Comparison of ENCODE assay signal across 20 mouse cellular contexts in the genomic region with DNA sequence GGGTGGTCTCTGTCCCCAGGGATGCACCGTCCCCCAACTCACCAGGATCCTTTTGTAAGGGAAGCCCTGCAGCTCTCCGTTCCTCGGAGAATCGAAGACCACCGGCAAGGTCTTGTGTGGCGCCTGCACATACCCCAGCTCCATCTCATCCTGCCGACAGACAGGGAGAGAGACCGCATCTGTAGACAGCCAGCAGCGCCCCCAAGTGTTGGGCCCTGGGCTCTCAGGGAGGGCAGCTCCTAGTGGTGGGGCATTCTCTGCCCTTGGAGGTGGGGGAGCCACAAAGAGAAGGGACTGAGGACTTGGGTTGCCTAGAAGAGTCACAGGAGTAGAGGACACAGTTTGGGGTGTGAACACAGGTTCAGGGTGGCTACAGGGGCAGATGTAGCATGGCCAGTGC. TPM values are rescaled to one million over a fixed set of nuclear protein-coding genes. Genes with fewer than 3 reads are reported as not detected.
DNase-seq lines count a peak whose midpoint lies in the region; ATAC-seq and TF ChIP-seq lines count a peak whose summit lies in the region.
"Had no signal": no experiment of that assay in that cellular context is flagged by ENCODE, and none has a peak within 500 bp of the region (broad histone marks: within the 10 kb centered on the region; RNA-seq: fewer than 3 reads in every experiment).

No protein-coding gene starts in this region.

- no peak for DNase-seq in heart, postnatal 0 days (ENCODE audit: low spot score)
- DNase-seq in heart, postnatal 36 days = no peak
- DNase-seq in lung, adult 2 months = no peak
- DNase-seq in lung, postnatal 25 days (ENCODE audit: low spot score) = no peak
- peak; percentile 53 for DNase-seq in thymus, postnatal 4 days
- DNase-seq in thymus, postnatal 0 days (ENCODE audit: low spot score) = no peak
- DNase-seq in stomach, postnatal 0 days (ENCODE audit: low spot score) = no peak
- no peak for DNase-seq in right cerebral cortex, postnatal 4 days
- DNase-seq: cerebellum, adult 11-12 months; cerebellum, postnatal 36 days; kidney, adult 8-10 months; right cerebral cortex, postnatal 14 days had no signal

- no peaks in the 10 kb centered on the region for H3K4me1 ChIP-seq in heart, postnatal 0 days (ENCODE audit: control insufficient read depth, insufficient read depth)
- no peaks in the 10 kb centered on the region; the same call in 1 of the 2 replicates for H3K4me1 ChIP-seq in lung, adult 2 months (ENCODE audit: control insufficient read depth, insufficient read depth, low read length)
- H3K4me1 ChIP-seq in stomach, postnatal 0 days (replicated peaks; ENCODE audit: control insufficient read depth, insufficient read depth) = no peaks in the 10 kb centered on the region
- H3K4me1 ChIP-seq: embryonic facial prominence, embryonic 13.5 days; lung, embryonic 15.5 days; midbrain, embryonic 12.5 days had no signal

- no peak overlapping the region for H3K9ac ChIP-seq in heart, postnatal 0 days (replicated peaks; ENCODE audit: low read depth, low read length)
- H3K9ac ChIP-seq in stomach, postnatal 0 days (ENCODE audit: low read length) = no peak overlapping the region
- H3K9ac ChIP-seq: embryonic facial prominence, embryonic 13.5 days; heart, embryonic 15.5 days; lung, embryonic 15.5 days; midbrain, embryonic 12.5 days had no signal

- TF ChIP-seq POLR2A in lung, adult 2 months (IDR thresholded peaks at IDR 0.05; ENCODE audit: borderline replicate concordance, extremely low read depth, low read depth, low read length) = no peak

- H3K27ac ChIP-seq in heart, postnatal 0 days (ENCODE audit: low read depth) = no peak overlapping the region
- no peak overlapping the region for H3K27ac ChIP-seq in stomach, postnatal 0 days (replicated peaks)
- H3K27ac ChIP-seq: embryonic facial prominence, embryonic 13.5 days; heart, embryonic 15.5 days; lung, embryonic 15.5 days; midbrain, embryonic 12.5 days had no signal

- no peaks in the 10 kb centered on the region for H3K9me3 ChIP-seq in heart, postnatal 0 days (replicated peaks; ENCODE audit: control insufficient read depth, low read length)
- no peaks in the 10 kb centered on the region for H3K9me3 ChIP-seq in stomach, postnatal 0 days (ENCODE audit: control insufficient read depth, low read length)
- H3K9me3 ChIP-seq: embryonic facial prominence, embryonic 13.5 days; heart, embryonic 15.5 days; lung, embryonic 15.5 days; midbrain, embryonic 12.5 days had no signal

- no peak overlapping the region for H3K4me3 ChIP-seq in heart, postnatal 0 days (ENCODE audit: low read depth, low read length)
- no peak overlapping the region for H3K4me3 ChIP-seq in lung, adult 2 months (replicated peaks; ENCODE audit: extremely low read depth, low read depth, low read length)
- H3K4me3 ChIP-seq in stomach, postnatal 0 days (ENCODE audit: low read depth, low read length) = no peak overlapping the region
- H3K4me3 ChIP-seq: embryonic facial prominence, embryonic 13.5 days; heart, embryonic 15.5 days; lung, embryonic 15.5 days; midbrain, embryonic 12.5 days had no signal

- no peak for TF ChIP-seq EP300 in heart, postnatal 0 days (IDR thresholded peaks at IDR 0.05; ENCODE audit: low read depth)
- TF ChIP-seq EP300 in stomach, postnatal 0 days (optimal IDR thresholded peaks at IDR 0.05) = no peak

- no peak overlapping the region for H3K4me2 ChIP-seq in heart, postnatal 0 days (ENCODE audit: low read depth, low read length)
- H3K4me2 ChIP-seq in stomach, postnatal 0 days (replicated peaks; ENCODE audit: low read depth) = no peak overlapping the region
- H3K4me2 ChIP-seq: embryonic facial prominence, embryonic 13.5 days; heart, embryonic 15.5 days; lung, embryonic 15.5 days; midbrain, embryonic 12.5 days had no signal

- 0 out of 2 replicates have a peak, but pooled peaks have one; percentile 12 for TF ChIP-seq CTCF in heart, postnatal 0 days (IDR thresholded peaks at IDR 0.05; ENCODE audit: low read depth)
- TF ChIP-seq CTCF in lung, adult 2 months (IDR thresholded peaks at IDR 0.05; ENCODE audit: insufficient read depth, low read length) = 0 out of 2 replicates have a peak, but pooled peaks have one; percentile 25
- TF ChIP-seq CTCF in stomach, postnatal 0 days (IDR thresholded peaks at IDR 0.05; ENCODE audit: low read depth) = peak; percentile 57

- 75% methylated on average over 9 of the region's 9 CpGs for WGBS in heart, postnatal 0 days
- WGBS in lung, adult 2 months = 72% methylated on average over 9 of the region's 9 CpGs
- 73% methylated on average over 9 of the region's 9 CpGs for WGBS in stomach, postnatal 0 days

- H3K36me3 ChIP-seq in heart, postnatal 0 days (replicated peaks; ENCODE audit: control insufficient read depth, insufficient read depth, low read length) = no peaks in the 10 kb centered on the region
- H3K36me3 ChIP-seq in stomach, postnatal 0 days (ENCODE audit: control insufficient read depth, insufficient read depth, low read length) = no peaks in the 10 kb centered on the region
- H3K36me3 ChIP-seq: embryonic facial prominence, embryonic 13.5 days; heart, embryonic 15.5 days; lung, embryonic 15.5 days; midbrain, embryonic 12.5 days had no signal

- H3K27me3 ChIP-seq in heart, postnatal 0 days (ENCODE audit: control insufficient read depth, insufficient read depth, low read length) = no peaks in the 10 kb centered on the region
- no peaks in the 10 kb centered on the region for H3K27me3 ChIP-seq in stomach, postnatal 0 days (ENCODE audit: control insufficient read depth, insufficient read depth, low read length)
- H3K27me3 ChIP-seq: embryonic facial prominence, embryonic 13.5 days; lung, embryonic 15.5 days; midbrain, embryonic 12.5 days had no signal

- no peak for ATAC-seq in heart, postnatal 0 days (ENCODE audit: insufficient read depth, low read depth)
- no peak for ATAC-seq in stomach, postnatal 0 days (ENCODE audit: low FRiP score, low TSS enrichment)
- ATAC-seq: hindbrain, embryonic 16.5 days had no signal

- intact Hi-C loops in heart, postnatal 36 days (cut with DNase I) = no loop called here

RNA-seq across cellular contexts. Expression of a gene that starts 16.7 kb away (rescaled TPM):
- total RNA-seq in heart, postnatal 0 days (2014; rRNA removed; ENCODE audit: low replicate concordance) = 0.04 TPM in 1 of 2 replicates, not detected in the other
- 0.11 TPM in 2 replicates for polyA plus RNA-seq in heart, postnatal 0 days (2015; fragmentation: Nextera tagmentation; extraction: Ambion mirVana)
- under 1 TPM; 0.14 to 0.19 TPM for total RNA-seq in heart, postnatal 36 days (2021)
- 0.21 and 0.34 TPM in 2 replicates for polyA plus RNA-seq in lung, adult 2 months (2012; rRNA removed)
- 1.2 and 1.5 TPM in 2 replicates for polyA plus RNA-seq in thymus, postnatal 0 days (2015; fragmentation: Nextera tagmentation; extraction: Ambion mirVana)
- 0.02 TPM in 1 of 2 replicates, not detected in the other for polyA plus RNA-seq in stomach, postnatal 0 days (2015; fragmentation: Nextera tagmentation; extraction: Ambion mirVana)
- polyA plus RNA-seq: large intestine, adult 2 months; neural tube, embryonic 11.5 days had no signal

RNA-seq across cellular contexts. Expression of a gene that starts 19.8 kb away (rescaled TPM):
- 2.4 and 2.7 TPM in 2 replicates for total RNA-seq in heart, postnatal 0 days (2014; rRNA removed; ENCODE audit: low replicate concordance)
- 1.1 and 1.2 TPM in 2 replicates for polyA plus RNA-seq in heart, postnatal 0 days (2015; fragmentation: Nextera tagmentation; extraction: Ambion mirVana)
- total RNA-seq in heart, postnatal 36 days (2021) = under 1 TPM; 0.60 to 0.86 TPM
- 4.5 and 9.4 TPM in 2 replicates for polyA plus RNA-seq in lung, adult 2 months (2012; rRNA removed)
- 12.4 and 13.0 TPM in 2 replicates for polyA plus RNA-seq in thymus, postnatal 0 days (2015; fragmentation: Nextera tagmentation; extraction: Ambion mirVana)
- polyA plus RNA-seq in stomach, postnatal 0 days (2015; fragmentation: Nextera tagmentation; extraction: Ambion mirVana) = 0.23 and 0.27 TPM in 2 replicates
- polyA plus RNA-seq: embryonic facial prominence, embryonic 13.5 days had no signal

RNA-seq across cellular contexts. Expression of a gene that starts 51.4 kb away (rescaled TPM):
- not detected in 2 replicates for total RNA-seq in heart, postnatal 0 days (2014; rRNA removed; ENCODE audit: low replicate concordance)
- 0.07 TPM in 1 of 2 replicates, not detected in the other for polyA plus RNA-seq in heart, postnatal 0 days (2015; fragmentation: Nextera tagmentation; extraction: Ambion mirVana)
- not detected for total RNA-seq in heart, postnatal 36 days (2021)
- not detected in 2 replicates for polyA plus RNA-seq in lung, adult 2 months (2012; rRNA removed)
- 0.46 and 0.77 TPM in 2 replicates for polyA plus RNA-seq in thymus, postnatal 0 days (2015; fragmentation: Nextera tagmentation; extraction: Ambion mirVana)
- not detected in 2 replicates for polyA plus RNA-seq in stomach, postnatal 0 days (2015; fragmentation: Nextera tagmentation; extraction: Ambion mirVana)
- polyA plus RNA-seq: embryonic facial prominence, embryonic 13.5 days; heart, embryonic 15.5 days; hindbrain, embryonic 16.5 days; large intestine, adult 2 months; midbrain, embryonic 12.5 days; neural tube, embryonic 11.5 days had no signal

RNA-seq across cellular contexts. Expression of a gene that starts 51.8 kb away (rescaled TPM):
- not detected in 2 replicates for total RNA-seq in heart, postnatal 0 days (2014; rRNA removed; ENCODE audit: low replicate concordance)
- polyA plus RNA-seq in heart, postnatal 0 days (2015; fragmentation: Nextera tagmentation; extraction: Ambion mirVana) = 0.04 TPM in 1 of 2 replicates, not detected in the other
- total RNA-seq in heart, postnatal 36 days (2021) = not detected
- polyA plus RNA-seq in lung, adult 2 months (2012; rRNA removed) = 0.36 and 1.9 TPM in 2 replicates
- 0.41 and 0.64 TPM in 2 replicates for polyA plus RNA-seq in thymus, postnatal 0 days (2015; fragmentation: Nextera tagmentation; extraction: Ambion mirVana)
- polyA plus RNA-seq in stomach, postnatal 0 days (2015; fragmentation: Nextera tagmentation; extraction: Ambion mirVana) = 1.3 and 2.1 TPM in 2 replicates
- total RNA-seq: gastrocnemius, postnatal 4 days had no signal
- polyA plus RNA-seq: hindbrain, embryonic 16.5 days; neural tube, embryonic 11.5 days had no signal
